Mouse (Mus musculus) CD4-positive, CD25-positive, alpha-beta regulatory T cell, adult 2 months (primary cell): ENCODE measurements around the gene Fam160a1.
A peak's percentile ranks its signal among the peaks of the same experiment; 100 is the strongest.

Experiments
- DNase-seq: peaks from one replicate; pipeline ENCODE4 v3.0.0-alpha.2; 2012; ENCODE audit warnings: low read depth, low spot score

The Fam160a1 gene

GRCm38 (mm10) chr3:85749348-85749747 is 67.7 kb downstream of the Fam160a1 start:
- no peak for DNase-seq

DNA sequence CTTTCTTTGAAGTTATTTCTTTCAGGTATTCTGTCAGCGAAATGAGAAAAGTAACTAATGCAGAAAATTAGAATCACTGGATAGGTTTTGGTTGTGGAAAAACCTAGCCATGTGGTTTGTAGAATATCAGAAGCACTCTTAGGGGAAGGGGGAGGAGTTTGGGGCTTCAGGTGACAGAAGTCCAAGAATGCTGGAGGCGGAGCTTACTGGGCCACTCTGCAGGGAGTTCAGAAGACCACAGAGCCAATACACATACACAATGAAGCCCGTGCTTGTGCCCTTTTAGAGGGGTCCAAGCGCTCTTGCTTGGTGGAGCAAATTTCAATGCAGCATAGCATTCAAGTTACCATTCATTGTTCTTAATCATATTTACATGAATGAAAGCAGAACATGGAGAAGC is 68.2 kb downstream of the Fam160a1 start:
- no peak for DNase-seq

GRCm38 (mm10) chr3:85746116-85746515 is 71.0 kb downstream of the Fam160a1 start:
- DNase-seq = no peak

- DNase-seq = no peak
These were observed 75.3 kb downstream of the Fam160a1 start for GRCm38 (mm10) chr3:85741767-85742166.

DNA sequence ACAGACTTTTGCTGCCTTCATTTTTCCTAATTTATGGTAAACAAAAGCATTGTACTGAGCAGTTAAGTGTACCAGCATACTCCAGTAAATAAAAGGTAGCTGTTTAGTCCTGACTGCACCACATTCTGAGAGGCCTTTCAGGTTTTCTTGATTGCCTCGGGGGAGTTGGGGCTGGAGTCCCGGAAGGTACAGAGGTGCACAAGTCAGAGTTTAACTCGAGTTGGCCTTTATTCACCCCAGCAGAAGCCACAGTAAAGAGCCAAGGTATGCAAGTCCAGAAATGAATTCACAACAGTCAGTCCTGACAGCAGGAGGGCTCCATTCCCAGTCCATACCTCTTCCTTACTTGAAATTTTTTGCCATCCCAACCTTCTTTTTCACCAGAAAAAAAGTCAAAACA is 78.5 kb downstream of the Fam160a1 start:
- no peak for DNase-seq

DNA sequence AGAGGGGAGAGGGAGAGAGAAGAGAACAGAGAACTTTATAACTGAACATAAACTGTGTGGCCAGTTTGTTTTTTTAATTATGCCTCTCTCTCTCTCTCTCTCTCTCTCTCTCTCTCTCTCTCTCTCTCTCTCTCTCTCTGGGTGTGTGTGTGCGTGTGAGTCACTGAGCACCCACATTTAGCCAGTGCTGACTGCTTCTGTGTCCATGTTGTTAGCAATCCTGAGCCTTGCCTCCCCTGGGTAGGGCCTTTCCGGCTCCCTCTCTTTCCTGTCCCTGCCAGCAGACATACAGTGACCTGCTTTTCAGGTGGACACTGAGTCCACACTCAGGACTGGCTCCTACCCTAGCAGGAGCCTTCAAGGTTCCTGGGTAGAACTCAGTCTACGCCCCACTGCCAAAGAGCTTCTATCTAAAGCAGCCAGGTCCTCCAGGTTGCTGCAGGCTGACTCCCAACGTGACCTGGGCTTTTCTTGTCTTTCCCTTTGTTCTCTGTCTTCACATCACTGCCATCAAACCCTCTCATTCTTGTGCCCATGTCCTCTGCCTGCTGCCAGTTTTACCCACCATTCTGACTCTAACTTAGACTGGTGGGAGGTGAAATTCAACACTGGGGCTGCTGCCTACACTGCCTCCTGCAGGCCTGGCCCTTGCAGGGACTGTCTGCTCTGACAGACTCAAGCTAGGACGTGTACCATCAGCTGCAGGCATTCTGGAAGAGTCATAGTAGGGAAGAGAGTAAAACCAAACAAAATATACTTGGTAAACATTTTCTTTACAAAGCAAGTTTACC is 83.0 kb downstream of the Fam160a1 start:
- no peak for DNase-seq

DNA sequence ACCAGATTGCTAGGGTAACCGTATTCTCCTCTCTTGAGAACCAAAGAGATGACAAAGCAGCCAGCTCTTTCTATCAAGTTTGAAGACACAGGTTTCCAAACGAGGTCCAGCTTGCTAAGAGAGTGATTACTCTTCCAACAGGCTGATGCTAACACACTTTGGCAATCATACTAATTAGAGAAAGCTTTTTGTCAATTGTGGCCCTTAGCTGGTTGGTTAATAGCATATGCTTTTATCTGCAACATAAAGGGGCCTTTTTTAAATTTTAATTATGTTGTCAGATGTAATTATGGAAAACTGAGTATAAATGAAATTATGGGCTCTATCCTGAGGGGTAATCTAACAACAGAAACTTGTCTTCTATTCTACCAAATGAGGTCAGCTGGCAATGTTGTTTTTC is 89.9 kb downstream of the Fam160a1 start:
- no peak for DNase-seq

GRCm38 (mm10) chr3:85725971-85726370 is 91.1 kb downstream of the Fam160a1 start:
- no peak for DNase-seq

GRCm38 (mm10) chr3:85725110-85725509 is 92.0 kb downstream of the Fam160a1 start:
- DNase-seq = no peak

- DNase-seq = no peak
These were observed 94.5 kb downstream of the Fam160a1 start for GRCm38 (mm10) chr3:85722581-85722980.

GRCm38 (mm10) chr3:85715764-85716297 is 101.3 kb downstream of the Fam160a1 start:
- no peak for DNase-seq

DNA sequence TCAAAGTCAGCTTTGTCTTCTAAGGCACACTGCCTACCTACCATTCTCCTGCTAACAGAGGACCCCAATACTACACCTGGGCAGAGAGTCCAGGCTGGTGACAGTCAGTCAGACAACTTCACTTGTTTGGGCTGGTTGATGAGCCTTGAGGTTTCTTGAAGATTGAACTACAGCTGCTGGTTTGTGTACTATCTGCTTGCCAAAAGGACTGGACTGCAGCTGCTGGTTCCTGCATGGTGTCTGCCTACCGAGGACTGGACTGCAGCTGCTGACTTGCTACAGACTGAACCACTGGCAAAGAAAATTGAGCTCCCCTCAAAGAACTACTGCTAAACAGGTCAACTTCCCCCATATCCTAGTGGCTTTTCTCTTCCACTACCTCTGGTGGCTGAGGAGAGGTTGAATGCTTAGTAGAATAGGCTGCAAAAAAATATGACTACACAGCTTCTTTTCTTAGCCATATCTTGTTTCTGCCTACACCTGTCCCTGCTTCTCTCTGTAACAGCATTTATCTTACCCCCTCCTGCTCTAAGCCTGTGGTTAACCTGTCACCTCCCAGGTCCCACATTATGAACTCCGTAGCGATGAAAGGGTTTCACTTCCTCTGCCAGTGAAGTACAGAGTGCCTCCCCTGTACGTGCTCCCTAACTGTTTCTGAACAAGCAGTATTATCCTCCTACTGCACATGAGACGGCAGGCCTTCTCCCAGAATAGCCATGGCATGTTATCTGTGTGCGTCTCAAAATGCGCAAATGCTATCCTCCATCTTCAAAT is 103.0 kb downstream of the Fam160a1 start:
- DNase-seq = no peak

- no peak for DNase-seq
These were observed 106.4 kb downstream of the Fam160a1 start for GRCm38 (mm10) chr3:85710695-85711094.

- DNase-seq = peak; percentile 61
These were observed 109.7 kb downstream of the Fam160a1 start for GRCm38 (mm10) chr3:85707421-85707820.

- DNase-seq = no peak
These were observed 113.8 kb downstream of the Fam160a1 start for GRCm38 (mm10) chr3:85703141-85703882.

DNA sequence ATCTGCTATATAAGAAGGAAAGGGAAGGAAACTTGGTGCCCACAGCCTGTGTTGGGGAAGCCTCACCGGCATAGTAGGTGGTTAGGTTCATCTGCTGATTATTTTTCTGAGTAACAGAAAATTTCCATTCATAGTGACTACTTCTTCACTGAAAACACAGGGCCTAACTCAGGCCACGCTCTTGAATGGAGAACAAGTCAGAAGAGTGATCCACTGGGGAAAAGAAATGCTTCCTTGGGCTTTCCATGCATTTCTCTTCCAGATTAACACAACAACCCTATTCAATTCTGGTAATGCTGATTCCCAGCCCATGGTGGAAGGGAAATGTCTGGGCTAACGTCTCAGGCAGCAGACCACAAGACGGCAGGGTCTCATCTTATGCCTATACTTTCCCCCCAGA is 118.6 kb downstream of the Fam160a1 start:
- DNase-seq = no peak

DNA sequence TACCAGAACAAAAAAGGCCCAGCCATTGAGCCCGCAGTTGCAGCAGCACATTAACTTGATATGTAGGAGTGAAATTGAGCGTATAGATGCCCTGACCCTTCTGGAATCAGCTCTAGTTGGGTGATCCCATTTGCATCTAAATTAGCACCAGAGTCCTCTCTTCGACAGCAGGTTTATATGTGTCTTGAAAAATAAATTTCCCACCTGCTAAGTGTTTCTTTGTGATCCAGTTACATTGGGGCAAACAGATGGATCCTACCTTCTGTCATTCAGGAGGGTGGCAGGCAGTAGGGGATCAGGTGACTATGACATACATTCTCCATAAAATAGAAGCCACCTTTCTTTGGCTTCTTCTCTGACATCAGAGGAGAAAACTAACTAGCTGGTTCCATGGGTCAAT is 122.0 kb downstream of the Fam160a1 start:
- no peak for DNase-seq

DNA sequence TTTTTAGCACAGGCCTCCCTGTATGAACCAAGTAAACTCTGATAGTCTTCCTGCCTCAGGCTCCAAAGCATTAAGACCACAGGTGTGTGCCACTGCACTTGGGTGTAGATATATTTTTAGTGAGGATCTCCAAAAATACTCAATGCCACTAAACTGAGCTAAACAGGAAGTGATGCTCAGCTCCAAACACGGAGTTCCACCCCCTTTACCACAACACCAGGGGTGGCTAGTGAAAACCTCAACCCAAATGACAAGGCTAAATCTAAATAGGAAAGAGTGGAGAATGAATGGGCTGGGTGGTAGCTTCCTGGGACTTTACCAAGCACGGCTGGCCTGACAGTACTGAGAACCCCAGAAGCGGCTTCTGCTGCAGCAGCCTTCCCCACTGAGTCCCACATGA is 124.1 kb downstream of the Fam160a1 start:
- no peak for DNase-seq

DNA sequence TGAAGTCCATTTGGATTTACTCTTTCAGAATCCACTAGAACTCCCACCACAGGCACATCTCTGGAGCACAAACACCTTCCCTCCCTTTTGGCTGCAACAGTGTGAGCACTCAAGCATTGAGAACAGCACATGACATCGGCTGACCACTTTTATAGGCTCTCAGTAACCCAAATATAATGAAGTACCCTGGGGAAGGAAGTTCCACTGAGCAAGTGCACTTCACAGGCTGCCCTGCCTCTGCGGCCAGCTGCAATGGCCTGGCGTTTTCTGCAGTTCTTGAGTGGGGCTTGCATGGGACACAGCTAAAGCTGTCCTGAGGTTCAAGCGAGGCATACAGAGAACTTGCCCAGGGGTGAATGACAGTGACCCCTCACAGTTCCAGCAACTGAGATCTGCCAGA is 126.0 kb downstream of the Fam160a1 start:
- DNase-seq = no peak

DNA sequence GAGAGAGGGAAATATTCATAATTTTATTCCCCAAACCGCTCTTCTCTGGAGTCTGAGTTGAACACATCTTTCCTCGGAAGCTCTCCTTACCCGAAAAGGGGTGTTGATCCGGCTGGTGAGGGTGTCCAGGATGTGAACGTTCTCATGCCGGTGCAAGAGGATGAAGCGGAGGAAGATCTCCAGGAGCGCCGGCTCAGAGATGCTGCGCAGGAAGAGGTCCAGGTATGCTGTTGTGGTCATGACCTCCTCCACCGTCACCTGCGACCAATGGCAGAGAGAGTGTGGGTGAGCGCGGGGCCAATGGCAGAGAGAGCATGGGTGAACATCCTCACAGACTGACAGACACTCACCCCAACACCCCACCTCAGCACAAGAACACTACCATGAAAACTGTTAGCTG is 128.8 kb downstream of the Fam160a1 start:
- DNase-seq = no peak

DNA sequence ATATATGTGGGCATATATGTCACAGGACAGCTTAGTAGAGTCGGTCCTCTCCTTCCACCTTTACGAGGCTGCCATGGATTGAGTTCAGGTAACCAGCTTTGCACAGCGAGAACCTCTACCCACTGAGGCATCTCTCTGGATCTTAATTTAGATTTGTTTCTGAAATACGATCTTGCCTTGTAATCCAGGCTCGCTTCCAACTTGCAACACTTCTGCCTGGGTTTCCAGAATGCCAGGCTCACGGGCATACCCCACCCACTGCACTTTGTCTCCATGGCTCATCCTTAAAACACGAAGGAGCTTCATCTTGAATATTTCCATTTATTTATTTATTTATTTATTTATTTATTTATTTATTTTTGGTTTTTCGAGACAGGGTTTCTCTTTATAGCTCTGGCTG is 131.8 kb downstream of the Fam160a1 start:
- no peak for DNase-seq

GRCm38 (mm10) chr3:85683618-85684017 is 133.5 kb downstream of the Fam160a1 start:
- DNase-seq = no peak
